Mouse (Mus musculus): ENCODE measurements around the gene Hmgcl. TPM values are rescaled to one million over a fixed set of nuclear protein-coding genes. Genes with fewer than 3 reads are reported as not detected.
A peak's percentile ranks its signal among the peaks of the same experiment; 100 is the strongest.

Hmgcl gene
- polyA plus RNA-seq, 1 experiment from 2014 or later: 81.7 TPM

GRCm38 (mm10) chr4:135958354-135958753, 12.1 kb downstream of the Hmgcl start:
- Histone ChIP-seq H3K27ac (replicated peaks; ENCODE audit: low read depth, low read length) (no peak overlapping the region), H3K4me3 (ENCODE audit: low read depth, low read length) (no peak overlapping the region), H3K36me3 (ENCODE audit: control insufficient read depth, insufficient read depth, low read length) (peaks cover 59% of the 10 kb centered on the region), H3K4me1 (ENCODE audit: control insufficient read depth, insufficient read depth, low read length) (no peaks in the 10 kb centered on the region), H3K9ac (ENCODE audit: low read depth, low read length) (no peak overlapping the region), H3K4me2 (ENCODE audit: low read depth, low read length) (no peak overlapping the region), H3K27me3 (replicated peaks; ENCODE audit: control insufficient read depth, insufficient read depth, low read length) (no peaks in the 10 kb centered on the region), H3K9me3 (ENCODE audit: control insufficient read depth, low read length) (no peaks in the 10 kb centered on the region)
- 63% methylated on average over 8 of the region's 8 CpGs for WGBS
- DNase-seq (ENCODE audit: low spot score) (no peak), ATAC-seq (ENCODE audit: low read depth) (no peak)

GRCm38 (mm10) chr4:135960717-135961116, 14.5 kb downstream of the Hmgcl start:
- H3K9me3 ChIP-seq (ENCODE audit: control insufficient read depth, low read length): no peaks in the 10 kb centered on the region
- no peak for ATAC-seq (ENCODE audit: low read depth)
- H3K4me3 ChIP-seq (ENCODE audit: low read depth, low read length): no peak overlapping the region
- H3K27ac ChIP-seq (replicated peaks; ENCODE audit: low read depth, low read length): no peak overlapping the region
- H3K27me3 ChIP-seq (replicated peaks; ENCODE audit: control insufficient read depth, insufficient read depth, low read length): no peaks in the 10 kb centered on the region
- no peak overlapping the region for H3K9ac ChIP-seq (ENCODE audit: low read depth, low read length)
- 17% methylated on average over 5 of the region's 5 CpGs for WGBS
- peak; percentile 86 for DNase-seq (ENCODE audit: low spot score)
- no peak overlapping the region for H3K4me2 ChIP-seq (ENCODE audit: low read depth, low read length)
- no peaks in the 10 kb centered on the region for H3K4me1 ChIP-seq (ENCODE audit: control insufficient read depth, insufficient read depth, low read length)
- peaks cover 51% of the 10 kb centered on the region for H3K36me3 ChIP-seq (ENCODE audit: control insufficient read depth, insufficient read depth, low read length)

GRCm38 (mm10) chr4:135961709-135962108, 15.5 kb downstream of the Hmgcl start:
- H3K9ac ChIP-seq (ENCODE audit: low read depth, low read length): no peak overlapping the region
- ATAC-seq (ENCODE audit: low read depth): no peak
- no peaks in the 10 kb centered on the region for H3K4me1 ChIP-seq (ENCODE audit: control insufficient read depth, insufficient read depth, low read length)
- H3K36me3 ChIP-seq (ENCODE audit: control insufficient read depth, insufficient read depth, low read length): peaks cover 53% of the 10 kb centered on the region
- H3K4me3 ChIP-seq (ENCODE audit: low read depth, low read length): no peak overlapping the region
- H3K27ac ChIP-seq (replicated peaks; ENCODE audit: low read depth, low read length): no peak overlapping the region
- H3K4me2 ChIP-seq (ENCODE audit: low read depth, low read length): no peak overlapping the region
- no peak for DNase-seq (ENCODE audit: low spot score)
- 91% methylated on average over 5 of the region's 5 CpGs for WGBS
- no peaks in the 10 kb centered on the region for H3K9me3 ChIP-seq (ENCODE audit: control insufficient read depth, low read length)
- H3K27me3 ChIP-seq (replicated peaks; ENCODE audit: control insufficient read depth, insufficient read depth, low read length): no peaks in the 10 kb centered on the region

GRCm38 (mm10) chr4:135962198-135962597, 15.9 kb downstream of the Hmgcl start:
- H3K36me3 ChIP-seq (ENCODE audit: control insufficient read depth, insufficient read depth, low read length): peaks cover 56% of the 10 kb centered on the region
- H3K9me3 ChIP-seq (ENCODE audit: control insufficient read depth, low read length): no peaks in the 10 kb centered on the region
- ATAC-seq (ENCODE audit: low read depth) (no peak), DNase-seq (ENCODE audit: low spot score) (no peak)
- 88% methylated on average over 7 of the region's 7 CpGs for WGBS
- no peak overlapping the region for H3K9ac ChIP-seq (ENCODE audit: low read depth, low read length)
- no peaks in the 10 kb centered on the region for H3K4me1 ChIP-seq (ENCODE audit: control insufficient read depth, insufficient read depth, low read length)
- H3K4me2 ChIP-seq (ENCODE audit: low read depth, low read length): no peak overlapping the region
- H3K27me3 ChIP-seq (replicated peaks; ENCODE audit: control insufficient read depth, insufficient read depth, low read length): no peaks in the 10 kb centered on the region
- H3K27ac ChIP-seq (replicated peaks; ENCODE audit: low read depth, low read length): peak overlapping the region; percentile 85; the same call in 1 of the 2 replicates
- H3K4me3 ChIP-seq (ENCODE audit: low read depth, low read length): no peak overlapping the region

GRCm38 (mm10) chr4:135962946-135963345, 16.7 kb downstream of the Hmgcl start:
- H3K36me3 ChIP-seq (ENCODE audit: control insufficient read depth, insufficient read depth, low read length): peaks cover 60% of the 10 kb centered on the region
- H3K4me2 ChIP-seq (ENCODE audit: low read depth, low read length): peak overlapping the region; percentile 96
- no peaks in the 10 kb centered on the region for H3K9me3 ChIP-seq (ENCODE audit: control insufficient read depth, low read length)
- H3K4me3 ChIP-seq (ENCODE audit: low read depth, low read length): peak overlapping the region; percentile 61
- no peaks in the 10 kb centered on the region for H3K4me1 ChIP-seq (ENCODE audit: control insufficient read depth, insufficient read depth, low read length)
- ATAC-seq (ENCODE audit: low read depth) (0 out of 2 replicates have a peak, but pooled peaks have one; percentile 3), DNase-seq (ENCODE audit: low spot score) (no peak)
- peak overlapping the region; percentile 75 for H3K9ac ChIP-seq (ENCODE audit: low read depth, low read length)
- no peaks in the 10 kb centered on the region for H3K27me3 ChIP-seq (replicated peaks; ENCODE audit: control insufficient read depth, insufficient read depth, low read length)
- WGBS: 8% methylated on average over 15 of the region's 15 CpGs
- H3K27ac ChIP-seq (replicated peaks; ENCODE audit: low read depth, low read length): peak overlapping the region; percentile 85

- Histone ChIP-seq H3K4me1 (ENCODE audit: control insufficient read depth, insufficient read depth, low read length) (no peaks in the 10 kb centered on the region), H3K36me3 (ENCODE audit: control insufficient read depth, insufficient read depth, low read length) (peaks cover 61% of the 10 kb centered on the region), H3K4me3 (ENCODE audit: low read depth, low read length) (peak within 1 kb of the TSS; percentile 61), H3K27ac (replicated peaks; ENCODE audit: low read depth, low read length) (peak within 1 kb of the TSS; percentile 85), H3K9ac (ENCODE audit: low read depth, low read length) (peak within 1 kb of the TSS; percentile 75), H3K9me3 (ENCODE audit: control insufficient read depth, low read length) (no peaks in the 10 kb centered on the region), H3K27me3 (replicated peaks; ENCODE audit: control insufficient read depth, insufficient read depth, low read length) (no peaks in the 10 kb centered on the region), H3K4me2 (ENCODE audit: low read depth, low read length) (peak within 1 kb of the TSS; percentile 96)
- DNase-seq (ENCODE audit: low spot score): peak; percentile 99
- WGBS: 0% methylated on average over 34 of the region's 56 CpGs
- ATAC-seq (ENCODE audit: low read depth): peak; percentile 96
These were observed 17.4 kb downstream of the Hmgcl start, which contains the start of gene Gale for GRCm38 (mm10) chr4:135963457-135964193. Gale (plus strand) TSS chr4:135963727.

- DNase-seq (ENCODE audit: low spot score) (peak; percentile 69), ATAC-seq (ENCODE audit: low read depth) (peak; percentile 27; the same call in 1 of the 2 replicates)
- Histone ChIP-seq H3K4me3 (ENCODE audit: low read depth, low read length) (peak overlapping the region; percentile 61), H3K9ac (ENCODE audit: low read depth, low read length) (peak overlapping the region; percentile 75), H3K27me3 (replicated peaks; ENCODE audit: control insufficient read depth, insufficient read depth, low read length) (no peaks in the 10 kb centered on the region), H3K9me3 (ENCODE audit: control insufficient read depth, low read length) (no peaks in the 10 kb centered on the region), H3K36me3 (ENCODE audit: control insufficient read depth, insufficient read depth, low read length) (peaks cover 61% of the 10 kb centered on the region), H3K27ac (replicated peaks; ENCODE audit: low read depth, low read length) (peak overlapping the region; percentile 83), H3K4me2 (ENCODE audit: low read depth, low read length) (peak overlapping the region; percentile 96), H3K4me1 (ENCODE audit: control insufficient read depth, insufficient read depth, low read length) (no peaks in the 10 kb centered on the region)
- WGBS: 3% methylated on average over 12 of the region's 12 CpGs
These were observed 18.2 kb downstream of the Hmgcl start for GRCm38 (mm10) chr4:135964426-135964825.

GRCm38 (mm10) chr4:135965113-135965512, 18.9 kb downstream of the Hmgcl start:
- Histone ChIP-seq H3K4me2 (ENCODE audit: low read depth, low read length) (peak overlapping the region; percentile 96; the same call in 1 of the 2 replicates), H3K36me3 (ENCODE audit: control insufficient read depth, insufficient read depth, low read length) (peaks cover 61% of the 10 kb centered on the region), H3K4me1 (ENCODE audit: control insufficient read depth, insufficient read depth, low read length) (no peaks in the 10 kb centered on the region), H3K9me3 (ENCODE audit: control insufficient read depth, low read length) (no peaks in the 10 kb centered on the region), H3K27me3 (replicated peaks; ENCODE audit: control insufficient read depth, insufficient read depth, low read length) (no peaks in the 10 kb centered on the region), H3K4me3 (ENCODE audit: low read depth, low read length) (peak overlapping the region; percentile 61), H3K9ac (ENCODE audit: low read depth, low read length) (0 out of 2 replicates have a peak overlapping the region, but pooled peaks have one; percentile 75), H3K27ac (replicated peaks; ENCODE audit: low read depth, low read length) (no peak overlapping the region)
- 81% methylated on average over 9 of the region's 9 CpGs for WGBS
- ATAC-seq (ENCODE audit: low read depth): no peak
- DNase-seq (ENCODE audit: low spot score): no peak

GRCm38 (mm10) chr4:135966283-135966682, 20.0 kb downstream of the Hmgcl start:
- no peak overlapping the region for H3K4me2 ChIP-seq (ENCODE audit: low read depth, low read length)
- DNase-seq (ENCODE audit: low spot score): no peak
- H3K9ac ChIP-seq (ENCODE audit: low read depth, low read length): no peak overlapping the region
- peaks cover 53% of the 10 kb centered on the region for H3K36me3 ChIP-seq (ENCODE audit: control insufficient read depth, insufficient read depth, low read length)
- peaks cover 2% of the 10 kb centered on the region for H3K4me1 ChIP-seq (ENCODE audit: control insufficient read depth, insufficient read depth, low read length)
- H3K9me3 ChIP-seq (ENCODE audit: control insufficient read depth, low read length): no peaks in the 10 kb centered on the region
- H3K27me3 ChIP-seq (replicated peaks; ENCODE audit: control insufficient read depth, insufficient read depth, low read length): no peaks in the 10 kb centered on the region
- WGBS: 93% methylated on average over 16 of the region's 16 CpGs
- H3K4me3 ChIP-seq (ENCODE audit: low read depth, low read length): no peak overlapping the region
- H3K27ac ChIP-seq (replicated peaks; ENCODE audit: low read depth, low read length): no peak overlapping the region
- no peak for ATAC-seq (ENCODE audit: low read depth)

All from embryonic facial prominence, embryonic 14.5 days (tissue).